Mouse (Mus musculus): ENCODE measurements at regions not wholly inside any gene's neighbourhood (a gene's known extent, or its start where the extent isn't known, plus 50 kb on each side); places are given as distances from the start of the nearest gene placed in this dataset.

GRCm38 (mm10) chr5:85467811-85468210 is 597.6 kb downstream of the Cenpc1 start:
- no peak for DNase-seq (ENCODE audit: low spot score in 2 of 2)

- DNase-seq (ENCODE audit: low spot score in 2 of 2): no peak
These were observed 598.2 kb downstream of the Cenpc1 start for GRCm38 (mm10) chr5:85467151-85467550.

Data from right cerebral cortex, postnatal 10 days (tissue).